Mouse (Mus musculus) layer of hippocampus, postnatal 10 days (tissue): ENCODE data around the gene Gm3002. TPM values are rescaled to one million over a fixed set of nuclear protein-coding genes. Genes with fewer than 3 reads are reported as not detected.
"Not testable (repeated sequence)": the region's sequence is repeated elsewhere in the genome, so short reads cannot be mapped to it uniquely, and the experiment has no call there.

Experiments used
- DNase-seq, 2 experiments: peaks; one replicate each; pipeline ENCODE4 v3.0.0; 2021; ENCODE audit warnings: low spot score in 2 of 2
- long read RNA-seq: library from polyadenylated mRNA; stranded (forward); transcript quantifications from one replicate; pipeline ENCODE4 v2.0.0, GENCODE M21; 2023
- total RNA-seq, 2 experiments: library from RNA; stranded (reverse); gene quantifications; 2 replicates each; pipeline ENCODE4 v1.2.3; 2021

The Gm3002 gene
- 1 to 10 TPM; 1.8 to 2.4 TPM for total RNA-seq
- long read RNA-seq, partial matches to known transcripts: 0 of 15 reads
- long read RNA-seq, other reads (novel, unspliced or antisense): 15 of 15 reads

DNA sequence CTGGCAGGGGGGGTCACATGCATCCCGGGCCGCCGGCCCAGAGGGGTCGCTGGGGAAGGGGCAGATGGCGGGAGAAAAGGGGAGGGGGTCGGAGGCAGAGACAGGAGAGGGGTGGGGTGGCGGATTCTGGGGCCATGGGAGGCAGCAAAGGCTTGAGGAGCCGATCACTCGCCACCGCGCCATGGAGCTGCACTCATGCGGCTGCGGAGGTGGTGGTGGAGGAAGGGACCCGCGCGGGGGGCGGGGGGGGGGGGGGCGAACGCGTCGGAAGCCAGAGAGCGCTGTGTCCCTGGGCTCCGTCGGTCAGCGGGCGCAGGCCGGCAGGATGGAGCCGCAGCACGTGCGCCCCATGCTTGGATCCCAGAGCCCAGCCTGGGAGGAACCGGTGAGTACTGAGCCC is at the start of gene Gm3002:
Gene Gm3002 (plus strand): TSS at position 301 of the 400 bp plus-strand sequence.
- DNase-seq: not testable (repeated sequence)

- DNase-seq: not testable (repeated sequence)
Measured at GRCm38 (mm10) chr14:3845945-3846344, 36.1 kb downstream of the Gm3002 start, which contains the start of gene Gm3033. Gm3033 (plus strand) TSS chr14:3846245.

DNA sequence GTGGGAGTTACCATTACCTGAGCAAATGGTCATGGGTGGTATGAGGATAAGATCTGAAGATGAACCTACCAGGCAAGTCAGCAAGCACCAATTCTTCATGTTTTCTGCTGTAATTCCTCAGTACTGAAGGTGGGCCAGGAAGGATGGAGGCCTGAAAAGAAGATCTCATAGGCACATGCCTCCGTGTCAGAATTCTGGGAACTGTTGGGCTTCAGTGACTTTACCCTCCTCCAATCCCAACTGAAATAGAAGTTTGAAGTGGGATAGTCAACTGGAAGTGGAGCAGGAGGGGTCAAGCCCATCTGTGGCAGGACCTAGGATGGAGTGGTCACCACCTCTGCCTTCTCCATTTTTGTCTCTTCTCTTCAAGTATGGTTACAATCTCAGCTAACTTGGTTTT is 74.0 kb downstream of the Gm3002 start, which contains the start of gene Gm2916:
Gene Gm2916 (plus strand): TSS at position 301 of the 400 bp plus-strand sequence.
- DNase-seq: not testable (repeated sequence)

GRCm38 (mm10) chr14:3931456-3931855 is 121.6 kb downstream of the Gm3002 start, which contains the start of gene Gm3029:
Gm3029 (plus strand) TSS chr14:3931756.
- not testable (repeated sequence) for DNase-seq

- not testable (repeated sequence) for DNase-seq
Measured at GRCm38 (mm10) chr14:3963247-3963646, 153.4 kb downstream of the Gm3002 start, which contains the start of gene Gm3095. Gm3095 (plus strand) TSS chr14:3963547.

DNA sequence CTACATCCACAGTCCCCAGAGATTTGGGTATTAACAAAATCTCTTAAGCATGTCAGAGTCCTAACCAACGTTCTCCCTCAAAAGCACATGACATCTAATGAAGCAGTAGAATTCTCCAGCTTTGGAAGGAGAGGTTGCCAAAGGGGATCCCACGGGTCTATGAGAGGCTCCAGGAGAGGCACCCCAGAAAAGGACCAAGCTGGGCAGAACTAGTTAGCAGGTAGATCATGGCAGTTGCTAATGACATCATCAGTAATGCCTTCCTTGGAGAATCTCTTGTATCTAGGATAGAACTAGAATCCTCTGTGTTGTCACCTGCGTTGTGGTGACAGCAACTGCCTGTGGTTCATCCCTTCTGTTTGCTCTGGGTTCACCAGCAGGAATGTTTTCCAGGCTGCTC is 188.2 kb downstream of the Gm3002 start, which contains the start of gene Gm3099:
Gene Gm3099 (plus strand): TSS at position 301 of the 400 bp plus-strand sequence.
- not testable (repeated sequence) for DNase-seq

Other genes starting within 250 kb of the Gm3002 start
- gene Gm3012, start 175.6 kb upstream of the Gm3002 start, total RNA-seq: not detected
- 1 to 10 TPM; 7.7 to 9.7 TPM for gene Gm3020, start 158.0 kb upstream of the Gm3002 start, total RNA-seq
- not detected for gene Gm3043, start 121.3 kb upstream of the Gm3002 start, total RNA-seq
- gene Gm3033, start 36.2 kb downstream of the Gm3002 start, total RNA-seq: not detected
- gene Gm2916, start 74.1 kb downstream of the Gm3002 start, total RNA-seq: under 1 TPM in 1 of 2 experiments, not detected in 1; 0.43 TPM
- gene Gm3029, start 121.7 kb downstream of the Gm3002 start, total RNA-seq: not detected
- under 1 TPM in 1 of 2 experiments, not detected in 1; 0.25 TPM for gene Gm3095, start 153.5 kb downstream of the Gm3002 start, total RNA-seq
- not detected for gene Gm3099, start 188.3 kb downstream of the Gm3002 start, total RNA-seq
- 10 to 100 TPM; 10.3 to 12.5 TPM for gene Gm5796, start 213.9 kb downstream of the Gm3002 start, total RNA-seq